Mouse (Mus musculus) bone marrow macrophage, adult 2 months (primary cell): Measurements from ENCODE around the gene Thoc2. TPM values are rescaled to one million over a fixed set of nuclear protein-coding genes. Genes with fewer than 3 reads are reported as not detected.
A peak's percentile ranks its signal among the peaks of the same experiment; 100 is the strongest.

Source experiments
- H3K27ac ChIP-seq: 2 replicates; pipeline ENCODE4 v1.5.1; 2012; ENCODE audit warnings: low read depth, low read length; ENCODE audit not compliant: insufficient read depth
- H3K4me1 ChIP-seq: 2 replicates; pipeline ENCODE4 v1.6.1; 2012; ENCODE audit warnings: low read length; ENCODE audit not compliant: control insufficient read depth, insufficient read depth
- H3K4me3 ChIP-seq: 2 replicates; pipeline ENCODE4 v1.5.1; 2012; ENCODE audit warnings: mild to moderate bottlenecking, low read length, moderate library complexity; ENCODE audit not compliant: insufficient read depth
- CTCF ChIP-seq: IDR thresholded peaks from 2 replicates; pipeline ENCODE4 v1.5.1; 2012; ENCODE audit warnings: low read depth, mild to moderate bottlenecking, low read length, moderate library complexity
- POLR2A ChIP-seq: IDR thresholded peaks from 2 replicates; pipeline ENCODE4 v1.6.1; 2012; ENCODE audit warnings: mild to moderate bottlenecking, low read depth, low read length, borderline replicate concordance
- polyA plus RNA-seq: library from polyadenylated mRNA; stranded (reverse); fragments of >200 nt; gene quantifications from 2 replicates; pipeline ENCODE4 v1.2.4, GENCODE M21; 2012; ENCODE audit not compliant: missing spikeins, insufficient read depth, insufficient read length

The Thoc2 gene
- polyA plus RNA-seq, 1 experiment = 78.4 TPM

- TF ChIP-seq POLR2A (no peak), CTCF (no peak)
- Histone ChIP-seq H3K27ac (no peak overlapping the region), H3K4me1 (peaks cover 3% of the 10 kb centered on the region; the same call in 1 of the 2 replicates), H3K4me3 (peak overlapping the region; percentile 73)
Measured at GRCm38 (mm10) chrX:41910471-41910870, 10.0 kb downstream of the Thoc2 start.

- TF ChIP-seq CTCF = no peak
- TF ChIP-seq POLR2A = no peak
- H3K4me3 ChIP-seq = no peak overlapping the region
- no peaks in the 10 kb centered on the region for H3K4me1 ChIP-seq
- H3K27ac ChIP-seq = no peak overlapping the region
Measured at GRCm38 (mm10) chrX:41884759-41885505, 35.5 kb downstream of the Thoc2 start.

GRCm38 (mm10) chrX:41876581-41876980 is 43.9 kb downstream of the Thoc2 start:
- H3K27ac ChIP-seq = no peak overlapping the region
- TF ChIP-seq POLR2A = no peak
- no peak for TF ChIP-seq CTCF
- no peak overlapping the region for H3K4me3 ChIP-seq
- no peaks in the 10 kb centered on the region for H3K4me1 ChIP-seq

- TF ChIP-seq POLR2A (no peak), CTCF (no peak)
- no peaks in the 10 kb centered on the region for H3K4me1 ChIP-seq
- no peak overlapping the region for H3K4me3 ChIP-seq
- H3K27ac ChIP-seq = peak overlapping the region; percentile 40
Measured at GRCm38 (mm10) chrX:41837823-41838222, 82.7 kb downstream of the Thoc2 start.

- Histone ChIP-seq H3K4me1 (peaks cover 6% of the 10 kb centered on the region), H3K4me3 (no peak overlapping the region), H3K27ac (no peak overlapping the region)
- TF ChIP-seq POLR2A (no peak), CTCF (no peak)
Measured at GRCm38 (mm10) chrX:41805592-41805991, 114.9 kb downstream of the Thoc2 start.

- TF ChIP-seq CTCF (no peak), POLR2A (no peak)
- no peak overlapping the region for H3K27ac ChIP-seq
- H3K4me3 ChIP-seq = no peak overlapping the region
- no peaks in the 10 kb centered on the region; the same call in 1 of the 2 replicates for H3K4me1 ChIP-seq
Measured at GRCm38 (mm10) chrX:41793303-41793702, 127.2 kb downstream of the Thoc2 start.

Other genes with a start within 250 kb of the Thoc2 start
- gene Xiap, start 139.0 kb upstream of the Thoc2 start, polyA plus RNA-seq = 58.2 and 61.6 TPM in 2 replicates
- 71.2 and 72.5 TPM in 2 replicates for gene Stag2, start 228.6 kb upstream of the Thoc2 start, polyA plus RNA-seq